ENCODE assay signal across 8 mouse cellular contexts in genomic region chr7:25314606-25315305, GRCm38 (mm10). TPM values are rescaled to one million over a fixed set of nuclear protein-coding genes. Genes with fewer than 3 reads are reported as not detected.
DNase-seq lines count a peak whose midpoint lies in the region; ATAC-seq lines count a peak whose summit lies in the region.

No protein-coding gene starts in this region.

- H3K9me3 ChIP-seq in megakaryocyte, embryonic 14.5 days: no peaks in the 10 kb centered on the region
- H3K9me3 ChIP-seq in limb, embryonic 13.5 days: no peaks in the 10 kb centered on the region
- no peaks in the 10 kb centered on the region for H3K9me3 ChIP-seq in stomach, embryonic 15.5 days

- peak; percentile 54 to 68 for DNase-seq in adrenal gland, adult (ENCODE audit: inconsistent age in 2 of 2, low spot score in 1 of 2)
- DNase-seq in adrenal gland, postnatal 4 days (ENCODE audit: low spot score in 2 of 2): no peak
- no peak for DNase-seq in spleen, adult 12 weeks (ENCODE audit: low spot score)

- no peak for ATAC-seq in megakaryocyte, adult 5-6 weeks (ENCODE audit: poor library complexity, severe bottlenecking)
- ATAC-seq in limb, embryonic 13.5 days (ENCODE audit: low FRiP score, low read depth): no peak
- no peak for ATAC-seq in stomach, embryonic 15.5 days (ENCODE audit: insufficient read depth, low FRiP score, low read depth)
- ATAC-seq in inflammation-experienced regulatory T-cells, adult 6 months: no peak

- H3K36me3 ChIP-seq in megakaryocyte, embryonic 14.5 days (replicated peaks; ENCODE audit: low read length): no peaks in the 10 kb centered on the region
- no peaks in the 10 kb centered on the region for H3K36me3 ChIP-seq in limb, embryonic 13.5 days
- no peaks in the 10 kb centered on the region for H3K36me3 ChIP-seq in stomach, embryonic 15.5 days

- H3K4me2 ChIP-seq in limb, embryonic 13.5 days (replicated peaks): peak overlapping the region; percentile 83
- peak overlapping the region; percentile 87 for H3K4me2 ChIP-seq in stomach, embryonic 15.5 days

- H3K27me3 ChIP-seq in megakaryocyte, embryonic 14.5 days (replicated peaks): peaks cover 56% of the 10 kb centered on the region
- peaks cover 54% of the 10 kb centered on the region for H3K27me3 ChIP-seq in limb, embryonic 13.5 days
- H3K27me3 ChIP-seq in stomach, embryonic 15.5 days (replicated peaks): peaks cover 51% of the 10 kb centered on the region

- peak overlapping the region; percentile 68 for H3K9ac ChIP-seq in limb, embryonic 13.5 days
- H3K9ac ChIP-seq in stomach, embryonic 15.5 days: no peak overlapping the region

- H3K4me3 ChIP-seq in megakaryocyte, embryonic 14.5 days (replicated peaks): peak overlapping the region; percentile 96
- H3K4me3 ChIP-seq in limb, embryonic 13.5 days: peak overlapping the region; percentile 74
- H3K4me3 ChIP-seq in stomach, embryonic 15.5 days (replicated peaks): peak overlapping the region; percentile 67

- H3K27ac ChIP-seq in limb, embryonic 13.5 days: no peak overlapping the region
- no peak overlapping the region for H3K27ac ChIP-seq in stomach, embryonic 15.5 days

- WGBS in limb, embryonic 13.5 days: 1% methylated on average over 39 of the region's 51 CpGs
- 4% methylated on average over 49 of the region's 51 CpGs for WGBS in stomach, embryonic 15.5 days

- peaks cover 30% of the 10 kb centered on the region for H3K4me1 ChIP-seq in megakaryocyte, embryonic 14.5 days
- peaks cover 36% of the 10 kb centered on the region for H3K4me1 ChIP-seq in limb, embryonic 13.5 days
- H3K4me1 ChIP-seq in stomach, embryonic 15.5 days: peaks cover 31% of the 10 kb centered on the region

RNA-seq across cellular contexts. Expression of gene Megf8, which starts 2.2 kb away (rescaled TPM):
- total RNA-seq in adrenal gland, postnatal 4 days (2021): 10 to 100 TPM; 51.4 to 55.6 TPM
- polyA plus RNA-seq in megakaryocyte, embryonic 14.5 days (2012; ENCODE audit: insufficient read depth, low replicate concordance): 9.7 and 10.3 TPM in 2 replicates
- 1.0 and 1.1 TPM in 2 replicates for total RNA-seq in megakaryocyte, adult 5-6 weeks (2015)
- 1.3 and 2.1 TPM in 2 replicates for total RNA-seq in megakaryocyte, adult 5-6 weeks (2017)
- 18.1 and 19.5 TPM in 2 replicates for polyA plus RNA-seq in limb, embryonic 13.5 days (2015; fragmentation: Nextera tagmentation; extraction: Ambion mirVana)
- 10.3 and 10.9 TPM in 2 replicates for polyA plus RNA-seq in stomach, embryonic 15.5 days (2015; fragmentation: Nextera tagmentation; extraction: Ambion mirVana)
- polyA plus RNA-seq in inflammation-experienced regulatory T-cells, adult 6 months (2017; shearing (Covaris generic)): under 1 TPM in 2 of 3 experiments, not detected in 1; 0.13 to 0.31 TPM

RNA-seq across cellular contexts. Expression of gene Tmem145, which starts 8.8 kb away (rescaled TPM):
- 1 to 10 TPM; 4.0 to 5.4 TPM for total RNA-seq in adrenal gland, postnatal 4 days (2021)
- 0.16 TPM in 1 of 2 replicates, not detected in the other for polyA plus RNA-seq in megakaryocyte, embryonic 14.5 days (2012; ENCODE audit: insufficient read depth, low replicate concordance)
- not detected in 2 replicates for total RNA-seq in megakaryocyte, adult 5-6 weeks (2015)
- total RNA-seq in megakaryocyte, adult 5-6 weeks (2017): not detected in 2 replicates
- 1.5 and 1.9 TPM in 2 replicates for polyA plus RNA-seq in limb, embryonic 13.5 days (2015; fragmentation: Nextera tagmentation; extraction: Ambion mirVana)
- polyA plus RNA-seq in stomach, embryonic 15.5 days (2015; fragmentation: Nextera tagmentation; extraction: Ambion mirVana): 1.4 and 1.6 TPM in 2 replicates
- polyA plus RNA-seq in inflammation-experienced regulatory T-cells, adult 6 months (2017; shearing (Covaris generic)): not detected

RNA-seq across cellular contexts. Expression of gene Prr19, which starts 13.5 kb away (rescaled TPM):
- not detected for total RNA-seq in adrenal gland, postnatal 4 days (2021)
- 0.17 TPM in 1 of 2 replicates, not detected in the other for polyA plus RNA-seq in megakaryocyte, embryonic 14.5 days (2012; ENCODE audit: insufficient read depth, low replicate concordance)
- total RNA-seq in megakaryocyte, adult 5-6 weeks (2015): not detected in 2 replicates
- not detected in 2 replicates for total RNA-seq in megakaryocyte, adult 5-6 weeks (2017)
- polyA plus RNA-seq in limb, embryonic 13.5 days (2015; fragmentation: Nextera tagmentation; extraction: Ambion mirVana): 0.91 and 1.1 TPM in 2 replicates
- polyA plus RNA-seq in stomach, embryonic 15.5 days (2015; fragmentation: Nextera tagmentation; extraction: Ambion mirVana): 0.41 and 0.49 TPM in 2 replicates
- polyA plus RNA-seq in inflammation-experienced regulatory T-cells, adult 6 months (2017; shearing (Covaris generic)): not detected

RNA-seq across cellular contexts. Expression of gene Pafah1b3, which starts 17.0 kb away (rescaled TPM):
- 10 to 100 TPM; 62.9 to 70.0 TPM for total RNA-seq in adrenal gland, postnatal 4 days (2021)
- polyA plus RNA-seq in megakaryocyte, embryonic 14.5 days (2012; ENCODE audit: insufficient read depth, low replicate concordance): 19.1 TPM in 1 of 2 replicates, not detected in the other
- total RNA-seq in megakaryocyte, adult 5-6 weeks (2015): 7.7 and 15.9 TPM in 2 replicates
- total RNA-seq in megakaryocyte, adult 5-6 weeks (2017): 7.7 and 14.6 TPM in 2 replicates
- 281 and 307 TPM in 2 replicates for polyA plus RNA-seq in limb, embryonic 13.5 days (2015; fragmentation: Nextera tagmentation; extraction: Ambion mirVana)
- polyA plus RNA-seq in stomach, embryonic 15.5 days (2015; fragmentation: Nextera tagmentation; extraction: Ambion mirVana): 201 and 215 TPM in 2 replicates
- polyA plus RNA-seq in inflammation-experienced regulatory T-cells, adult 6 months (2017; shearing (Covaris generic)): 10 to 100 TPM; 17.5 to 37.2 (median 31.3) TPM

RNA-seq across cellular contexts. Expression of gene Cic, which starts 47.3 kb away (rescaled TPM):
- 100 to 1,000 TPM; 162 to 174 TPM for total RNA-seq in adrenal gland, postnatal 4 days (2021)
- polyA plus RNA-seq in megakaryocyte, embryonic 14.5 days (2012; ENCODE audit: insufficient read depth, low replicate concordance): 290 and 655 TPM in 2 replicates
- 166 and 174 TPM in 2 replicates for total RNA-seq in megakaryocyte, adult 5-6 weeks (2015)
- total RNA-seq in megakaryocyte, adult 5-6 weeks (2017): 55.5 and 84.2 TPM in 2 replicates
- polyA plus RNA-seq in limb, embryonic 13.5 days (2015; fragmentation: Nextera tagmentation; extraction: Ambion mirVana): 40.9 and 43.6 TPM in 2 replicates
- 33.8 and 36.4 TPM in 2 replicates for polyA plus RNA-seq in stomach, embryonic 15.5 days (2015; fragmentation: Nextera tagmentation; extraction: Ambion mirVana)
- 10 to 100 TPM; 17.9 to 35.2 (median 21.6) TPM for polyA plus RNA-seq in inflammation-experienced regulatory T-cells, adult 6 months (2017; shearing (Covaris generic))

Comparison
In these comparisons a context has a peak if more than half of its experiments do, and no peak if none do; other contexts are left out.
1. DNase-seq: peak in adrenal gland, adult (2 of 2); none in adrenal gland, postnatal 4 days (0 of 2) and spleen, adult 12 weeks (single experiment).
2. Peak in every context shown above with its lines, with median percentiles within 50 percentile points of each other: H3K4me3 ChIP-seq.